Mouse (Mus musculus) ES-E14 (cell line): Measurements from ENCODE around the gene Npas3. TPM values are rescaled to one million over a fixed set of nuclear protein-coding genes. Genes with fewer than 3 reads are reported as not detected.

Experiments used
- DNase-seq: peaks from one replicate; pipeline ENCODE4 v3.0.0-alpha.2; 2013; ENCODE audit warnings: low read depth, low spot score
- H3K27ac ChIP-seq: 2 replicates; pipeline ENCODE4 v1.5.1; 2012; ENCODE audit warnings: low read depth, mild to moderate bottlenecking, low read length, moderate library complexity, mixed read lengths; ENCODE audit not compliant: poor library complexity, insufficient read depth, severe bottlenecking
- H3K36me3 ChIP-seq: 2 replicates; pipeline ENCODE4 v1.6.1; 2012; ENCODE audit warnings: mild to moderate bottlenecking, low read length, moderate library complexity, mixed read lengths; ENCODE audit not compliant: control insufficient read depth, poor library complexity, insufficient read depth, severe bottlenecking
- H3K4me1 ChIP-seq, 2 experiments: fragments of 150-350 bp in 1 of 2; sonication (generic) in 1 of 2; 2 replicates each; pipeline ENCODE4 v1.6.1; 2012; ENCODE audit warnings: low read length in 2 of 2, mild to moderate bottlenecking in 1 of 2, mixed read lengths in 1 of 2; ENCODE audit not compliant: control insufficient read depth in 2 of 2, insufficient read depth in 2 of 2, poor library complexity in 1 of 2
- H3K4me3 ChIP-seq, 2 experiments: fragments of 150-350 bp in 1 of 2; sonication (generic) in 1 of 2; 2 replicates each; pipeline ENCODE4 v1.5.1; 2012; ENCODE audit warnings: low read length in 2 of 2, low read depth in 1 of 2, mild to moderate bottlenecking in 1 of 2, mixed read lengths in 1 of 2; ENCODE audit not compliant: insufficient read depth in 1 of 2, poor library complexity in 1 of 2, severe bottlenecking in 1 of 2
- H3K9ac ChIP-seq: 2 replicates; pipeline ENCODE4 v1.6.1; 2012; ENCODE audit warnings: low read depth, mild to moderate bottlenecking, low read length, mixed read lengths; ENCODE audit not compliant: poor library complexity, insufficient read depth, severe bottlenecking
- H3K9me3 ChIP-seq: fragments of 150-350 bp; sonication (generic); 2 replicates; pipeline ENCODE4 v1.6.1; 2012; ENCODE audit warnings: low read depth, mild to moderate bottlenecking, low read length; ENCODE audit not compliant: control insufficient read depth, insufficient read depth
- CHD2 ChIP-seq: IDR thresholded peaks from 2 replicates; pipeline ENCODE4 v1.6.1; 2014; ENCODE audit warnings: mild to moderate bottlenecking, low read depth, low read length, inconsistent platforms
- HCFC1 ChIP-seq: IDR thresholded peaks from 2 replicates; pipeline ENCODE4 v1.6.1; 2012; ENCODE audit warnings: low read length, inconsistent platforms, borderline replicate concordance; ENCODE audit not compliant: insufficient read depth
- MAFK ChIP-seq: IDR thresholded peaks from 2 replicates; pipeline ENCODE4 v1.6.1; 2014; ENCODE audit warnings: mild to moderate bottlenecking, low read depth, low read length, inconsistent platforms; ENCODE audit not compliant: insufficient read depth
- ZC3H11A ChIP-seq: IDR thresholded peaks from 2 replicates; pipeline ENCODE4 v1.6.1; 2012; ENCODE audit warnings: low read depth, mild to moderate bottlenecking, inconsistent platforms, low read length, borderline replicate concordance
- ZNF384 ChIP-seq: IDR thresholded peaks from 2 replicates; pipeline ENCODE4 v1.6.1; 2012; ENCODE audit warnings: low read depth, low read length, inconsistent platforms
- in situ Hi-C, 2 experiments: fragments of 600-800 bp; cut with MboI; formaldehyde crosslinking; loops; one replicate each; pipeline ENCODE4 v1.15.1; 2025; ENCODE audit warnings: low sequenced_read_pairs in 2 of 2, inconsistent platforms in 1 of 2; ENCODE audit not compliant: unreplicated experiment in 2 of 2
- total RNA-seq: library from RNA; depleted of rRNA; stranded (reverse); fragments of 300-350 nt; gene quantifications from 2 replicates; pipeline ENCODE4 v1.2.3, GENCODE M21; 2012

The Npas3 gene
- total RNA-seq, 1 experiment, result 1.2 TPM

DNA sequence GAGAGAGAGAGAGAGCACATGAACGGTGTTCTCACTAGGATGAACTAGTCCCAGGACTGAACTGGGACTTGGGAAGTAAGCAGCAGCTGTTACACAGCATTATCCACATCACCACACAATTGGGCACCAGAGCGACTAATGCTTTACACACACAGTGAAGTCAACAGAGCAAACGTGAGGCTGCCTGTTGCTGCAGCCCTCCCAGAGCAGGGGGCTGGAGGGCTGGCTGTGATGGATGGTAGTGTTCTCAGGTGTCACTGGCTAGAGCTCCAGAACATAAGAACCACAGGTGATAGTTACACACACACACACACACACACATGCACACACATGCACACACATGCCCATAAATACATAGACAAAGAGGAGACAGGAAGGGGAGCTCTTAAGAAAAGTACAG lies 626.7 kb downstream of the Npas3 start:
- H3K27ac ChIP-seq, result no peak overlapping the region
- H3K4me3 ChIP-seq, result no peak overlapping the region
- in situ Hi-C loops, result loop anchor here in 1 of 2 experiments (10.0 kb wide), 1 partner anchor 60 kb away; no protein-coding TSS in a partner anchor
- DNase-seq, result no peak
- H3K9me3 ChIP-seq, result no peaks in the 10 kb centered on the region
- TF ChIP-seq MAFK, result no peak
- no peak for TF ChIP-seq ZC3H11A
- no peak for TF ChIP-seq ZNF384
- TF ChIP-seq HCFC1, result no peak
- TF ChIP-seq CHD2, result no peak
- no peaks in the 10 kb centered on the region for H3K36me3 ChIP-seq
- no peaks in the 10 kb centered on the region for H3K4me1 ChIP-seq
- H3K9ac ChIP-seq, result no peak overlapping the region

DNA sequence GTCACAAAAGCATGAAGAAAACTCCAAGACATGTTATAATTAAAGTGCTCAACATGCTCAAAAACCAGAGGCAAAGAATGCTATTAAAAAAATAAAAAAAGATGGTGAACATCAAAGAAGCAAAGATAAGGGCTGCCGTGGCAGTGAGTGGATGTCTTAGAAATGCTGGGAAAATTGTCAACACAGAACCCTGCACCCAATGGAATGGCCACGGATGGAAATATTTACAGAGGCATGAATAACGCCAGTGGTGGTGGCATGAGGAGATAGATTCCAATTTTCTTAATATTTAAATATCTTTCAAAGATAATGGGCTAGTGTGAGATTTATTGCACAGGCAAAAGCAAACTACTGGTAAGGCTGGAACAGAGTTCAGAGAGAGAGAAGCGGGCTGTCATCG lies 628.2 kb downstream of the Npas3 start:
- Histone ChIP-seq H3K4me1 (no peaks in the 10 kb centered on the region), H3K9me3 (no peaks in the 10 kb centered on the region), H3K27ac (no peak overlapping the region), H3K9ac (no peak overlapping the region), H3K36me3 (no peaks in the 10 kb centered on the region), H3K4me3 (no peak overlapping the region)
- no peak for TF ChIP-seq HCFC1
- TF ChIP-seq MAFK, result no peak
- no peak for TF ChIP-seq ZNF384
- TF ChIP-seq CHD2, result no peak
- TF ChIP-seq ZC3H11A, result no peak
- in situ Hi-C loops, result loop anchor here in 1 of 2 experiments (10.0 kb wide), 1 partner anchor 62 kb away; no protein-coding TSS in a partner anchor
- DNase-seq, result no peak

DNA sequence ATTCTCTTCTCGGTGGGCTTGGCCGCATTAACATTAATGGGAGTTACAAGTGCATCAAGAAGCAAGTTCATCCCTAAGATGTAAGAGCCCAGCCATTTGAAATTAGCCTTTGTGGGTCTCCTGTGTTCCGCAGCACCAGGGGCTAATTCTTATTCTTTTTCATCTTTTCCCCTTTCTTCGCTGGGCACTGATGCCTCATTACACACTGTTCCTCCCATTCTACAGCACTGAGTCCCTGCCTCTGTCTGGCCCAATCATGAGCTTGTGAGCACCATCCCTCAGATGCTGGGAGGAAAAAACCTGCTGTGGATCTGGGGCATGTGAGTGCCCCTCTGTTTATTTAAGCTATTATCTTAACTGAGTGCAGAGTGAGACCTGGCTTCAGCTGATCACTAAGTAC lies 633.2 kb downstream of the Npas3 start:
- no peak overlapping the region for H3K27ac ChIP-seq
- no peak overlapping the region for H3K4me3 ChIP-seq
- H3K9me3 ChIP-seq, result no peaks in the 10 kb centered on the region
- H3K4me1 ChIP-seq, result no peaks in the 10 kb centered on the region
- no peak for DNase-seq
- no peak overlapping the region for H3K9ac ChIP-seq
- TF ChIP-seq MAFK (no peak), CHD2 (no peak), ZC3H11A (no peak), ZNF384 (no peak), HCFC1 (no peak)
- H3K36me3 ChIP-seq, result no peaks in the 10 kb centered on the region
- in situ Hi-C loops, result no loop called here

DNA sequence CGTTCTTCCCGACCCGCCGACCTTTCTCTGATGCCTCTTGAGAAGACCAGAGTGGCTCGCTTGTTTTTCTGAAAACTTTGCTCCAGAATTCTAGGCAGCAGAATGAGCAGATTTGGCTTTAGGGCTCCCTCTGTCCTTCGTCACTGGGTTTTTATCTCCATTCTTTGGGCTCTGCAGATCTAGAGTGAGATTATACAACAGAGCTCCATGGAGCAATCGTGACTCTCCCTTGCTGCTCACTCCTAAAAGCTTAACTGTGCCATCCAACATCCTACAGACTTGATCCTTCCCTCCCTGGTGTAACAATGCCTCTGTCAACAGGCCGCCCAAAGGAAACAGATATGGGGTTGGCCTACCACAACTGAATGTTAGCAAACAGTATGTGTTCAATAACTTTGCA lies 634.4 kb downstream of the Npas3 start:
- no peaks in the 10 kb centered on the region for H3K4me1 ChIP-seq
- H3K36me3 ChIP-seq, result no peaks in the 10 kb centered on the region
- TF ChIP-seq MAFK (no peak), CHD2 (no peak), ZC3H11A (no peak), ZNF384 (no peak), HCFC1 (no peak)
- H3K9me3 ChIP-seq, result no peaks in the 10 kb centered on the region
- no peak overlapping the region for H3K9ac ChIP-seq
- no peak overlapping the region for H3K27ac ChIP-seq
- no peak for DNase-seq
- in situ Hi-C loops, result no loop called here
- H3K4me3 ChIP-seq, result no peak overlapping the region

DNA sequence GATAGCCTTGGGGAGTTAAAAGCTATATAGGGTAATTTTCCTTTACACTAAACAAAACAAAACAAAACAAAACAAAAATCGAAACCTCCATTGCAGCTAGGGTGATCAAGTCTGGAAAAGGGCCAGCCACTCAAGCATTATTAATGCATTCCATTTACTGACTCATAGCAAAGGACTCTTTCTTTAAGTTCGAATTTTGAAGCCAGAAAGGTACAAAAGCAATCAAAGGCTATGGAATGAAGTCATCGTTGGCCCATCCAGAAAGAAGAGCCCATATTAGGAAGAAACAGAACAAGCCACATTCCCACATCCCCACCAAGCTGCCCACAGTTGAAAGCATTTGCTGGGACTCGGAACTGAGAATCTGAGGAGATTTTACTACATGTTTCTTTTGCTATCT lies 640.1 kb downstream of the Npas3 start:
- no peak for DNase-seq
- Histone ChIP-seq H3K4me1 (no peaks in the 10 kb centered on the region), H3K36me3 (no peaks in the 10 kb centered on the region), H3K27ac (no peak overlapping the region), H3K9me3 (no peaks in the 10 kb centered on the region), H3K9ac (no peak overlapping the region), H3K4me3 (no peak overlapping the region)
- in situ Hi-C loops, result no loop called here
- TF ChIP-seq HCFC1 (no peak), ZC3H11A (no peak), CHD2 (no peak), MAFK (no peak), ZNF384 (no peak)
